Mouse (Mus musculus) cerebellum, postnatal 10 days (tissue): ENCODE data around the gene Bcam.

ENCODE experiments used
- DNase-seq, 2 experiments: peaks; one replicate each; pipeline ENCODE4 v3.0.0; 2021; ENCODE audit warnings: mixed read lengths in 2 of 2

Bcam gene

GRCm38 (mm10) chr7:19718297-19718952, 52.4 kb downstream of the Bcam start:
- no peak for DNase-seq

DNA sequence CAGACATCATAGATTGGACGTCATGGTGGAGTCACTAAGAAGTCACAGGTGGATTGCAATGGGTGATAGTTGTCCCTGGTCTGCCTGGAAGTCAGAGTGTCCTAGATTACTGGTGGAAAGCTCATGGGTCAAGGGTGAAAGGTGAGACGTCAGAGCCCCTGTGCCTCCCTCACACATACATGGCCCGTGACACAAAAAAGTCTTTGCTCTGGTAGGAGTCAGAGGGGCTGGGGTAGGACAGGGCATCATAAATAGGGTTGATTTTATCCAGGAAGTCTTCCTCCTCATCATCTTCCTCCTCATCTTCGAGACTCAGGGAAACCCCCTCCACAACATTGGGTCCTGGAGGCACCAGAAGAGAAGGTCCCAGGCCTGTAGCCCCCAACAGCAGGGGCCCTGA, 53.5 kb downstream of the Bcam start:
- DNase-seq, result no peak

DNA sequence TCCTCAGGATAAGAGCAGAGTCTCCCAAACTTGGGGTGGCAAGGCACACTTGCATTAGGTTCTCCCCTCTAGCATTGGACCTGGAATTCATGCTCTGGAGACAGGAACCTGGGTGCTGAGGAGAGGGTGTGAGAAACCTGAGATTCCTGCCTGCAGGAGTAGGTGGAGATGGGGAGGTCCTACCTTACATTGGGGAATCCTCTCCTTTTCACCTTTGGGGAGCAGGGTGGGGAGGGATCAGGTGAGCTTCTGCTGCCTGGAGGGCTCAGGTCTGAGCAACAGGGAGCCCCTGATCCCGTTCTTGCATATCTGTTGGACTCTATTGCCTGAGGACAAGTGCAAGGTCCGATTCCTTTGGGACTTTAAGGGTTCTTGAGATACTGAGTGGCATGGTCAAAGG, 54.0 kb downstream of the Bcam start:
- DNase-seq, result no peak

DNA sequence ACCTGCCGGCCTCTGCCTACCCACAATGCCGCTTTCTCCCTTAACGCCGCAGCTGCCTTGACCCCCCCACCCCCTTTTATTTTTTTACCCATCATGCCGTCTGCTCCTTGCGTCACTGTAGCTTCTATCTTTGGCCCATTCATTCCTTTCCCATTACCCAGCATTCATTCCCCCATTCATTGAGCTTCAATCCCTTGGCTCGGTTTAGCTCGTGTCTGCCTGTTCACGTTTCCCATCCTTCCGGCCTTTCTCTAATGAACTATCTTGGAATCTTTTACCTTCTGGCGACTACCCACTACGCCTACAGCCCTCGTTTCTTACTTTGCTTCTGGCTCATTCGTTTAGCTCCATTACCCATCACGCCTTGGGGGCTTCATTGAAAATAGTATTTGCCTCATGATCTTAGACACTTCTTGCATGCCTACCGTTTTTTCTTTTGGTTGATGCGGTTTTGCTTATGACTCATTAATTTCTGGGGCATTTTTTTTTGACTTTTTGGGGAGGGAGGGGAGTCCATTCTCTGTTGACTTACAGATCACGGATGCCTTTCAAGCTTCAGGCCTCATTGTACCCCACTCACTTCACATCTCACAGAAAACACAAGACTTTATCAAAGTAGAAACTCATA, 54.6 kb downstream of the Bcam start:
- no peak for DNase-seq

- DNase-seq, result peak; percentile 99
Observed at GRCm38 (mm10) chr7:19715239-19716054, 55.4 kb downstream of the Bcam start, which contains the start of gene Tomm40. Gene Tomm40 (minus strand): TSS chr7:19715438.

DNA sequence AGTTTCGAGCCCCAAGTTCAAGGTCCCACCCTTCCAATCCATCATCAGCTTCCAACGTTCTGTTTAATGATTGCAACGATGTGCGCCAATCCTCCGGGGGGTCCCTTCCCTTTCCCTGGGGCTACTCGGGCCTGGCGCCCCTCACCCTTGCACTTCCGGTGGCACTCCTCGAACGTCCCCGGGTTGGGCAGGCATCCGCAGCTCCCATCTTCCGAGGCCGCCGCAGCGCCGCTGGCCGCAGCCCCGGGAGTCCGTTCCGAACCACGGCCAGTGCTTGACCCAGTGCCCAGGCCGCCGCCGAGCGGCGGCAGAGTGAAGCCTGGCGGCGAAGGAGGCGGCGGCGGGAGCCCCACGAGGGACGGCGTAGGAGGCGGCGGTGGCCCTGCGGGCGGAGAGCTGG, 56.0 kb downstream of the Bcam start:
- peak in 1 of 2 experiments; percentile 67 for DNase-seq

DNA sequence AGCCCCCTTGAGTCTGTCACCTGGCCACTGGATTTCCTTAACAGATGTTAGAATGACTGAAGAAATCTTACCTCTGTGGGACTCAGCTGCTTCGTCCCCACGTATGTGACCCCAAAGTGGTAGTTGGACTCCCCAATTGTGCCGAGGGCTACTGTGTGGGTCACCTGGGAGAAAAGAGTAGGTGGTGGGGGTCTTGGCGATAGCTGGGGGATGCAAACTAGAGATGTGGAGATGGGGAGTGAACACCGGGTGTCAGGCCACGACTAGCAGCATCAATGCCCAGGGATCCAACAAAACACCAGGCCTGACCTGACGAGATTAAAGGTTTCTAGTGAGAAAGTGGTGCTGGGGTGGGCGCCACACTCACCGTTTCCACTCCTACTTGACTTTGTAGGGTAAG, 57.2 kb downstream of the Bcam start:
- DNase-seq, result no peak

DNA sequence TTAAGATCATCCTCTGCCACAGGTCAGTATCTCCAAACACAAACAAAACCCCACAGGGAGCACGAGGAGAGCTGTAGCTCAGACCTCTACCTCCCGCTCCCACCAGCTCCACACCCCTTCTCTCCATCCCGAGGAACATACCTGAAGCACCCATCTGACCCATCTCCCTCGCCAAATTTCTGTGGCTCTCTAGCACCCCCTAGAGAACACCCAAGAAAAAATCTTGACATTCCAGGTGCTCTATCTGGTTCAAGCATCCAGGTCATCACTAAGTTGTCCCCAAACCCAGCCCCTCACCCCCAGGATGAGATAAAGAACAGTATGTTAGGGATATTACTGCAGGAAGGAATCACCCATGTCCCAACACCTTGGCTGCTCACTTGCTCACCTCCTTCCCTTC, 57.6 kb downstream of the Bcam start:
- peak; percentile 54 to 66 for DNase-seq

DNA sequence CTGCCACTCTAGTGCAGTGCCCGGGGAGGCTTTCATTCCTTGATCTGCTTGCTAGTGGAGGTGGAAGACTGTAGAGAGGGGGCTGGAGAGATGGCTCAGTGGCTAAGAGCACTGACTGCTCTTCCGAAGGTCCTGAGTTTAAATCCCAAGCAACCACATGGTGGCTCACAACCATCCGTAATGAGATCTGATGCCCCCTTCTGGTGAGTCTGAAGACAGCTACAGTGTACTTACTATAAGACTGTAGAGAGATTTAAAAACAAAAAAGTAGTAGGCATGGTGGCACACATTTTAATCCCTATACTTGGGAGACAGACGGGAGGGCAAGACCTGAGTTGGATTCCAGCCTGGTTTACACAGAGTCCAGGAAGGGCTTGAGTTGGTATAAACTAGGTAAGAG, 58.4 kb downstream of the Bcam start:
- peak in 1 of 2 experiments; percentile 49 for DNase-seq

DNA sequence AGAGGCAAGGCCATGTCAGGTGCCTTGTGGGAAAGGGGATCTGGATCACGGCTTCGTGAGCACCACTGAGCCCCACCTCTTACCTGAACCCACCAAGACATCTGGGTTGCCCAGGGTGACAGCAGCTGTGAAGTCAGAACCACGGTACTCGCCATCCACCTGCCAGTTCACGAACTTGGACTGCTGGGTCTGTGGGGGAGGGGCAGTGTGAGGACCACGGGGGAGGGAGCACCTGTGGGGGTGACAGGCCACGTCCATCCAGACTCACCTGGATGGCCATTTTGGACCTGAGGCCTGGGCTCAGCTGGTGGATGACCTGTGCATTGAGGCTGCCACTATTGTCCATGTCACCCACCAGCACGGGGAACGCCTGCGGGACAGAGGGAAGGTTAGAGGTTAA, 60.2 kb downstream of the Bcam start:
- DNase-seq, result no peak
